Mouse (Mus musculus): ENCODE measurements at regions not wholly inside any gene's neighbourhood (a gene's known extent, or its start where the extent isn't known, plus 50 kb on each side); places are given as distances from the start of the nearest gene placed in this dataset.

GRCm38 (mm10) chr16:77417791-77418190, 184.1 kb downstream of the Gm11146 start:
- TF ChIP-seq CTCF (IDR thresholded peaks at IDR 0.05; ENCODE audit: control insufficient read depth, insufficient read depth, insufficient read length) (no peak), MYOD1 (IDR thresholded peaks at IDR 0.05; ENCODE audit: control insufficient read depth, insufficient read length, low read depth) (no peak)
